In the genomic region with DNA sequence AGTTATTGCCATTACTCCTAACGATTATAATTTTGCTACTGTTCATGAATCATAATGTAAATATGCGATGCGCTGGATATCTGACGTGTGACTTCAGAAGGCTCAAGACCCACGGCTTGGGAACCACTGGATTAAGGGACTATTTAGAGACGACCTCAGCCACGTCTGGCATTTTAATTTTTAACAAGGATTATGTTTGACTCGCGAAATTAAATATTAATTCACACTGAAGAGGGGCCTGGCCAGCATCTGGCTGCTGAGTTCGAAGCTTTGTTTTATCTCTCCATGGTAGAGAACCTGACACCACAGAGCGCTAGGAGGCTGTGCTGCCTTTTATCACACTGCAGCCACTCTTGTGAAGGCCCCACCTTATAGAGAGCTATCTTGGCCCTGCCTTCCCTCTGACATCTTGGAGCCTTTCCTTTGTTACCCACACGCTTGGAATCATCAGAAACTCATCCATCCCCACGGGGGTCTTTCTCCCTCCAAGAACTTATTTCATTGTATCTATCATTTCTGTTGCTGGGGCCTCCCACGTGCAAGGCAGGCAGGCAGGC, we compare ENCODE assay signal across 18 mouse cellular contexts. TPM values are rescaled to one million over a fixed set of nuclear protein-coding genes. Genes with fewer than 3 reads are reported as not detected.
DNase-seq lines count a peak whose midpoint lies in the region; ATAC-seq lines count a peak whose summit lies in the region.
"Had no signal": no experiment of that assay in that cellular context is flagged by ENCODE, and none has a peak within 500 bp of the region (broad histone marks: within the 10 kb centered on the region; RNA-seq: fewer than 3 reads in every experiment).

No protein-coding gene starts in this region.

- DNase-seq in hindbrain, embryonic 10.5 days (ENCODE audit: low spot score), result no peak
- peak; percentile 71 to 75 for DNase-seq in spleen, postnatal 4 days (ENCODE audit: low spot score in 2 of 2)
- no peak for DNase-seq in heart, adult 11 months
- no peak for DNase-seq in testis, postnatal 14 days (ENCODE audit: low spot score)
- DNase-seq: B cell, adult 2 months; cerebellum, adult 2 months; gastrocnemius, postnatal 10 days; lung, adult 2 months; thymus, postnatal 25 days had no signal

- 0 out of 2 replicates have a peak overlapping the region, but pooled peaks have one; percentile 16 for H3K27ac ChIP-seq in hindbrain, embryonic 10.5 days
- no peak overlapping the region for H3K27ac ChIP-seq in hindbrain, embryonic 16.5 days (ENCODE audit: low read depth, low read length)
- peak overlapping the region; percentile 23; the same call in 1 of the 2 replicates for H3K27ac ChIP-seq in neural tube, embryonic 13.5 days (replicated peaks)
- no peak overlapping the region; the same call in 1 of the 2 replicates for H3K27ac ChIP-seq in neural tube, embryonic 15.5 days (replicated peaks)
- peak overlapping the region; percentile 98 for H3K27ac ChIP-seq in liver, embryonic 12.5 days
- H3K27ac ChIP-seq: embryonic facial prominence, embryonic 10.5 days; forebrain, embryonic 12.5 days had no signal

- H3K36me3 ChIP-seq in hindbrain, embryonic 10.5 days, result 0 out of 2 replicates have a peak, but pooled peaks cover 5% of the 10 kb centered on the region
- H3K36me3 ChIP-seq in hindbrain, embryonic 16.5 days (ENCODE audit: control insufficient read depth, insufficient read depth, low read length), result peaks cover 3% of the 10 kb centered on the region; the same call in 1 of the 2 replicates
- 0 out of 2 replicates have a peak, but pooled peaks cover 3% of the 10 kb centered on the region for H3K36me3 ChIP-seq in neural tube, embryonic 13.5 days
- no peaks in the 10 kb centered on the region for H3K36me3 ChIP-seq in neural tube, embryonic 15.5 days
- H3K36me3 ChIP-seq in liver, embryonic 12.5 days, result peaks cover 38% of the 10 kb centered on the region
- H3K36me3 ChIP-seq: forebrain, embryonic 12.5 days had no signal

- H3K27me3 ChIP-seq in hindbrain, embryonic 10.5 days (ENCODE audit: insufficient read depth, poor library complexity, severe bottlenecking), result no peaks in the 10 kb centered on the region
- no peaks in the 10 kb centered on the region for H3K27me3 ChIP-seq in hindbrain, embryonic 16.5 days (replicated peaks; ENCODE audit: control insufficient read depth, insufficient read depth, low read length)
- no peaks in the 10 kb centered on the region for H3K27me3 ChIP-seq in neural tube, embryonic 13.5 days
- no peaks in the 10 kb centered on the region for H3K27me3 ChIP-seq in neural tube, embryonic 15.5 days (replicated peaks)
- H3K27me3 ChIP-seq in liver, embryonic 12.5 days (replicated peaks), result no peaks in the 10 kb centered on the region
- H3K27me3 ChIP-seq: forebrain, embryonic 12.5 days had no signal

- 0 out of 2 replicates have a peak, but pooled peaks cover 3% of the 10 kb centered on the region for H3K9me3 ChIP-seq in hindbrain, embryonic 10.5 days
- H3K9me3 ChIP-seq in hindbrain, embryonic 16.5 days (ENCODE audit: control insufficient read depth, low read length), result no peaks in the 10 kb centered on the region
- no peaks in the 10 kb centered on the region for H3K9me3 ChIP-seq in neural tube, embryonic 13.5 days
- H3K9me3 ChIP-seq in neural tube, embryonic 15.5 days (replicated peaks), result no peaks in the 10 kb centered on the region
- no peaks in the 10 kb centered on the region for H3K9me3 ChIP-seq in liver, embryonic 12.5 days (replicated peaks)
- H3K9me3 ChIP-seq: embryonic facial prominence, embryonic 10.5 days; forebrain, embryonic 12.5 days had no signal

- 0 out of 2 replicates have a peak, but pooled peaks cover 10% of the 10 kb centered on the region for H3K4me1 ChIP-seq in hindbrain, embryonic 10.5 days (replicated peaks)
- H3K4me1 ChIP-seq in hindbrain, embryonic 16.5 days (ENCODE audit: control insufficient read depth, insufficient read depth, low read depth, low read length), result no peaks in the 10 kb centered on the region
- peaks cover 20% of the 10 kb centered on the region for H3K4me1 ChIP-seq in neural tube, embryonic 13.5 days (replicated peaks)
- peaks cover 10% of the 10 kb centered on the region for H3K4me1 ChIP-seq in neural tube, embryonic 15.5 days
- H3K4me1 ChIP-seq in liver, embryonic 12.5 days, result peaks cover 84% of the 10 kb centered on the region
- H3K4me1 ChIP-seq: forebrain, embryonic 12.5 days had no signal

- no peak overlapping the region for H3K4me3 ChIP-seq in hindbrain, embryonic 10.5 days
- no peak overlapping the region for H3K4me3 ChIP-seq in hindbrain, embryonic 16.5 days (ENCODE audit: low read length)
- no peak overlapping the region for H3K4me3 ChIP-seq in neural tube, embryonic 13.5 days
- no peak overlapping the region for H3K4me3 ChIP-seq in neural tube, embryonic 15.5 days (replicated peaks)
- peak overlapping the region; percentile 25 for H3K4me3 ChIP-seq in liver, embryonic 12.5 days
- H3K4me3 ChIP-seq: embryonic facial prominence, embryonic 10.5 days; forebrain, embryonic 12.5 days had no signal

- H3K4me2 ChIP-seq in hindbrain, embryonic 16.5 days (ENCODE audit: low read length), result no peak overlapping the region
- H3K4me2 ChIP-seq in neural tube, embryonic 13.5 days, result no peak overlapping the region
- H3K4me2 ChIP-seq in neural tube, embryonic 15.5 days, result no peak overlapping the region
- peak overlapping the region; percentile 66 for H3K4me2 ChIP-seq in liver, embryonic 12.5 days
- H3K4me2 ChIP-seq: forebrain, embryonic 12.5 days had no signal

- H3K9ac ChIP-seq in hindbrain, embryonic 16.5 days (ENCODE audit: low read depth, low read length), result no peak overlapping the region
- no peak overlapping the region for H3K9ac ChIP-seq in neural tube, embryonic 13.5 days
- H3K9ac ChIP-seq in neural tube, embryonic 15.5 days (replicated peaks), result no peak overlapping the region
- peak overlapping the region; percentile 60 for H3K9ac ChIP-seq in liver, embryonic 12.5 days
- H3K9ac ChIP-seq: forebrain, embryonic 12.5 days had no signal

- no peak for ATAC-seq in hindbrain, embryonic 16.5 days
- no peak for ATAC-seq in neural tube, embryonic 13.5 days (ENCODE audit: low read depth)
- no peak for ATAC-seq in neural tube, embryonic 15.5 days (ENCODE audit: low FRiP score)
- peak; percentile 85 for ATAC-seq in liver, embryonic 12.5 days
- ATAC-seq: inflammation-experienced regulatory T-cells, adult 6 months had no signal

- 83% methylated on average over 14 of the region's 14 CpGs for WGBS in hindbrain, embryonic 10.5 days
- 80% methylated on average over 14 of the region's 14 CpGs for WGBS in hindbrain, embryonic 16.5 days
- 72% methylated on average over 14 of the region's 14 CpGs for WGBS in neural tube, embryonic 13.5 days
- WGBS in neural tube, embryonic 15.5 days, result 75% methylated on average over 14 of the region's 14 CpGs
- 38% methylated on average over 14 of the region's 14 CpGs for WGBS in liver, embryonic 12.5 days (ENCODE audit: insufficient replicate concordance)

RNA-seq across cellular contexts. Expression of a gene that starts 24.9 kb away (rescaled TPM):
- polyA plus RNA-seq in hindbrain, embryonic 10.5 days (2016; fragmentation: Nextera tagmentation; extraction: Ambion mirVana), result 12.9 and 13.4 TPM in 2 replicates
- 17.3 and 19.8 TPM in 2 replicates for polyA plus RNA-seq in hindbrain, embryonic 16.5 days (2015; fragmentation: Nextera tagmentation; extraction: Ambion mirVana)
- 18.2 and 20.5 TPM in 2 replicates for polyA plus RNA-seq in neural tube, embryonic 13.5 days (2015; fragmentation: Nextera tagmentation; extraction: Ambion mirVana)
- polyA plus RNA-seq in neural tube, embryonic 15.5 days (2015; fragmentation: Nextera tagmentation; extraction: Ambion mirVana), result 19.6 and 21.0 TPM in 2 replicates
- 28.2 and 30.3 TPM in 2 replicates for polyA plus RNA-seq in liver, embryonic 12.5 days (2016; fragmentation: Nextera tagmentation; extraction: Ambion mirVana)

RNA-seq across cellular contexts. Expression of a gene that starts 39.3 kb away (rescaled TPM):
- polyA plus RNA-seq in hindbrain, embryonic 10.5 days (2016; fragmentation: Nextera tagmentation; extraction: Ambion mirVana), result 1.9 and 2.2 TPM in 2 replicates
- polyA plus RNA-seq in hindbrain, embryonic 16.5 days (2015; fragmentation: Nextera tagmentation; extraction: Ambion mirVana), result 26.6 and 29.7 TPM in 2 replicates
- 4.2 and 4.4 TPM in 2 replicates for polyA plus RNA-seq in neural tube, embryonic 13.5 days (2015; fragmentation: Nextera tagmentation; extraction: Ambion mirVana)
- 19.2 and 20.9 TPM in 2 replicates for polyA plus RNA-seq in neural tube, embryonic 15.5 days (2015; fragmentation: Nextera tagmentation; extraction: Ambion mirVana)
- polyA plus RNA-seq in liver, embryonic 12.5 days (2016; fragmentation: Nextera tagmentation; extraction: Ambion mirVana), result 3.9 and 4.8 TPM in 2 replicates

RNA-seq across cellular contexts. Expression of a gene that starts 46.3 kb away (rescaled TPM):
- 0.50 and 2.4 TPM in 2 replicates for polyA plus RNA-seq in hindbrain, embryonic 10.5 days (2016; fragmentation: Nextera tagmentation; extraction: Ambion mirVana)
- polyA plus RNA-seq in hindbrain, embryonic 16.5 days (2015; fragmentation: Nextera tagmentation; extraction: Ambion mirVana), result 0.47 and 0.81 TPM in 2 replicates
- polyA plus RNA-seq in neural tube, embryonic 13.5 days (2015; fragmentation: Nextera tagmentation; extraction: Ambion mirVana), result 0.67 and 1.0 TPM in 2 replicates
- 0.68 TPM in 1 of 2 replicates, not detected in the other for polyA plus RNA-seq in neural tube, embryonic 15.5 days (2015; fragmentation: Nextera tagmentation; extraction: Ambion mirVana)
- polyA plus RNA-seq in liver, embryonic 12.5 days (2016; fragmentation: Nextera tagmentation; extraction: Ambion mirVana), result not detected in 2 replicates
- polyA plus RNA-seq: embryonic facial prominence, embryonic 10.5 days; heart, postnatal 0 days; spleen, adult 2 months had no signal

RNA-seq across cellular contexts. Expression of a gene that starts 48.8 kb away (rescaled TPM):
- polyA plus RNA-seq in hindbrain, embryonic 10.5 days (2016; fragmentation: Nextera tagmentation; extraction: Ambion mirVana), result 7.9 and 9.5 TPM in 2 replicates
- 9.5 and 9.8 TPM in 2 replicates for polyA plus RNA-seq in hindbrain, embryonic 16.5 days (2015; fragmentation: Nextera tagmentation; extraction: Ambion mirVana)
- polyA plus RNA-seq in neural tube, embryonic 13.5 days (2015; fragmentation: Nextera tagmentation; extraction: Ambion mirVana), result 11.5 and 13.1 TPM in 2 replicates
- 10.5 and 11.2 TPM in 2 replicates for polyA plus RNA-seq in neural tube, embryonic 15.5 days (2015; fragmentation: Nextera tagmentation; extraction: Ambion mirVana)
- polyA plus RNA-seq in liver, embryonic 12.5 days (2016; fragmentation: Nextera tagmentation; extraction: Ambion mirVana), result 6.0 and 6.1 TPM in 2 replicates

Comparison
In these comparisons a context has a peak if more than half of its experiments do, and no peak if none do; other contexts are left out.
1. H3K27ac ChIP-seq: peak in hindbrain, embryonic 10.5 days (single experiment), neural tube, embryonic 13.5 days (single experiment) and liver, embryonic 12.5 days (single experiment); none in hindbrain, embryonic 16.5 days (single experiment) and neural tube, embryonic 15.5 days (single experiment).
2. DNase-seq: peak in spleen, postnatal 4 days (2 of 2); none in hindbrain, embryonic 10.5 days (single experiment), heart, adult 11 months (single experiment) and testis, postnatal 14 days (single experiment).